Mouse (Mus musculus): Measurements from ENCODE around the gene Edil3. TPM values are rescaled to one million over a fixed set of nuclear protein-coding genes. Genes with fewer than 3 reads are reported as not detected.

The Edil3 gene
- polyA plus RNA-seq, 1 experiment from 2014 or later, result 1.1 TPM

DNA sequence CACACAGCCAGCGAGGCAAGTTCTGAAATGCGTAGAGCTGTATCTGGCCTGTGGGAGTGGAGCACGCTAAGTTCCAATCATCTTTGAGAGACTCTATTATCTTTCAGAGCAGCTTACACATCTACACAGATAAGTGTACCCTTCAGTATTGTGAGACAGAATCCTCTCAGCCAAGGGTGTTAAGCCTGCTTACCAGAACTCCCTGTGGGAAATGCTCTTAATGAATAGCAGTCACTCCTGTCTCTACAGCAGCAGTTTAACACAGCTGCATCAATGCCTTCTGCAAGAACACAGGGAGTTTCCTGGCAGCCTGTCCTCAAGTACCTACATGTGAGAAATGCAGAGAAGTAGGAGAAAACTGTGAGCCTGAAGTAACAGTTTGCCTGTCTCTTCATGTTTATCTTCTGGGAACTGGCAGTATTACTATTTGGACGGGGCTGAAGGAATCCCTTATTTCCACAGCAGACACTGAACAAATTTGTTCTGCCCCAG, 324.8 kb downstream of the Edil3 start:
- Histone ChIP-seq H3K4me2 (replicated peaks; ENCODE audit: low read depth) (no peak overlapping the region), H3K36me3 (ENCODE audit: control insufficient read depth, insufficient read depth, low read length) (no peaks in the 10 kb centered on the region), H3K27me3 (ENCODE audit: control insufficient read depth, insufficient read depth, low read length) (no peaks in the 10 kb centered on the region), H3K4me1 (replicated peaks; ENCODE audit: control insufficient read depth, insufficient read depth) (no peaks in the 10 kb centered on the region), H3K27ac (replicated peaks) (no peak overlapping the region), H3K9me3 (ENCODE audit: control insufficient read depth, low read length) (no peaks in the 10 kb centered on the region), H3K4me3 (ENCODE audit: low read depth, low read length) (no peak overlapping the region), H3K9ac (ENCODE audit: low read length) (no peak overlapping the region)
- DNase-seq (ENCODE audit: low spot score) (no peak), ATAC-seq (ENCODE audit: low FRiP score, low TSS enrichment) (no peak)
- no peak for TF ChIP-seq CTCF (IDR thresholded peaks at IDR 0.05; ENCODE audit: low read depth)
- TF ChIP-seq EP300 (optimal IDR thresholded peaks at IDR 0.05), result no peak
- 62% methylated on average over 4 of the region's 4 CpGs for WGBS

DNA sequence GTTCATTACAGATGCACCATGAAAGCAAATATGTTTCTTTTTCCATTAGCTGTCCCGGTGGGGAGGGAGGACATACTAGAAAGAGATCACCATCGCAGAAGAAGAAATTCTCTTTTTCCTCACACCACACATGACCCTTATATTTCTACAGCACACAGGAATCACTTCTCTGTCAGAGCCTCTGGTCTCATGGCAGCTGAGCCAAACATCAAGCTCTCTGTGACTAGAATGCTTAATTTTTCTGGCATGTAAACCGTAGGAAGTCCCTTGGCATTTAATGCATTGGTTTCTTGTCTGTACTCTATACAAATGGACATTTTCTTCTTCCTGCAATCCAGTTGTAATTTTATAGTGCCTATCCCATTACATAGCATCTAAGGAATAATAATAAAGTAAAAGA, 330.6 kb downstream of the Edil3 start:
- Histone ChIP-seq H3K4me3 (ENCODE audit: low read depth, low read length) (no peak overlapping the region), H3K9ac (ENCODE audit: low read length) (no peak overlapping the region)
- no peak for DNase-seq (ENCODE audit: low spot score)

DNA sequence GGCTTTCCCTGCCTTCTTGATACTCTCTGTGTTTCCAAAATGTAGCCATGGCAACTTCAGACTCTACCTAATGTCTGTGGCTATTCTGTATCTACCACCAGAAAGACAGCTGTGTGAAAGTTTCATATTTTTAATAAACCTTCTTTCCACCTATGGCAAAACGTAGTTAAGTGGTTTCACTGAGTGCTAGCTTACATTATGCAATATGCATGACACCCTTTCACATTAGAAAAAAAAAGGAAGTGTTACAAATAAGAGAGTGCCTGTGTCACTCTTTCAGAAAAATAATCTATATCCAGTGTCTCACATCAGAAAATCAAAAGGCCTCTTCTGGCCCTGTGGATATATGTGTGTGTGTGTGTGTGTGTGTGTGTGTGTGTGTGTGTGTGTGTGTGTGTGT, 346.7 kb downstream of the Edil3 start:
- Histone ChIP-seq H3K27me3 (ENCODE audit: control insufficient read depth, insufficient read depth, low read length) (no peaks in the 10 kb centered on the region), H3K4me2 (replicated peaks; ENCODE audit: low read depth) (no peak overlapping the region), H3K4me3 (ENCODE audit: low read depth, low read length) (no peak overlapping the region), H3K4me1 (replicated peaks; ENCODE audit: control insufficient read depth, insufficient read depth) (no peaks in the 10 kb centered on the region), H3K27ac (replicated peaks) (no peak overlapping the region), H3K9ac (ENCODE audit: low read length) (no peak overlapping the region), H3K36me3 (ENCODE audit: control insufficient read depth, insufficient read depth, low read length) (no peaks in the 10 kb centered on the region), H3K9me3 (ENCODE audit: control insufficient read depth, low read length) (no peaks in the 10 kb centered on the region)
- WGBS, result 78% methylated on average over 1 of the region's 1 CpGs
- ATAC-seq (ENCODE audit: low FRiP score, low TSS enrichment), result no peak
- TF ChIP-seq EP300 (optimal IDR thresholded peaks at IDR 0.05), result no peak
- DNase-seq (ENCODE audit: low spot score), result no peak

More for the DNA sequence above, 330.6 kb downstream of the Edil3 start:
- no peak overlapping the region for H3K4me2 ChIP-seq (replicated peaks; ENCODE audit: low read depth)
- H3K27me3 ChIP-seq (ENCODE audit: control insufficient read depth, insufficient read depth, low read length), result no peaks in the 10 kb centered on the region
- TF ChIP-seq EP300 (optimal IDR thresholded peaks at IDR 0.05) (no peak), CTCF (IDR thresholded peaks at IDR 0.05; ENCODE audit: low read depth) (no peak)
- H3K27ac ChIP-seq (replicated peaks), result no peak overlapping the region
- no peaks in the 10 kb centered on the region for H3K36me3 ChIP-seq (ENCODE audit: control insufficient read depth, insufficient read depth, low read length)
- no peaks in the 10 kb centered on the region for H3K9me3 ChIP-seq (ENCODE audit: control insufficient read depth, low read length)
- ATAC-seq (ENCODE audit: low FRiP score, low TSS enrichment), result no peak
- no peaks in the 10 kb centered on the region for H3K4me1 ChIP-seq (replicated peaks; ENCODE audit: control insufficient read depth, insufficient read depth)
- 81% methylated on average over 3 of the region's 3 CpGs for WGBS

DNA sequence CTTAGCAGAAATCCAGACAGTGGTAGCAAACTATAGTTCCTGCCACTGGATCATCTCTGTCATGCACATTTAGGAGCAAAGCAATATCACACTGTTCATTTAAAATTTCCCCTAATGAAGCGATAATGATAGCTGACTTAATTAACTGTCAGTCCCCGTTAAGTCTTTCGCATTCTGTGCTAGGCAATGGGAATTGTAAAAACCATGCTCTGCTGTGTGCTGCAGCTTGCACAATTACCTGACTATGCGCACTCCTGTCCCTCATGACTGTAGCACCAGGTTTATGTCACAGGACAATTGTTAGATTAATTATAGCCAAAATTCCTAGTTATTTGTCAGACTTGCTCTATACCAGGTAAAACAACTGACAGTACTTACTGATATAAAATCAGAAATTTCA, 348.8 kb downstream of the Edil3 start:
- H3K36me3 ChIP-seq (ENCODE audit: control insufficient read depth, insufficient read depth, low read length), result no peaks in the 10 kb centered on the region
- 98% methylated on average over 4 of the region's 4 CpGs for WGBS
- no peak overlapping the region for H3K27ac ChIP-seq (replicated peaks)

DNA sequence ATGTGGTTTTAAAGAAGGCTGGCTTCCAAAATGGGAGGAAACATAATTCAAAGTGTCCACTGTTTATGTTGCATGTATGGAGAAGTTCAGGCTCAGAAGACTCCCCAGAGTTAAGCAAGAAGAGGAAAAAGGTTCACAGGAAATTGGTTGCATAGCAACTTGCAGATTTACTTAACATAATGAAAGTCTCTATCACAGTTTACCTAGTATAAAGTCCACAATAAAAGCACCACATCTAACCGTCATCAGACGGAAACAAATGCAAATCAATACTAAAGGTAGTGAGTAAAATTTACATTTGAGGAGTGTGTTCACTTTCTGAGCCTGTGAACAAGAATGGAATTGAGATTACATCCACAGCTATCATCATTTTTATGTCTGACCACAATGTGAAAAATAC, 353.9 kb downstream of the Edil3 start:
- WGBS, result 34% methylated on average over 2 of the region's 2 CpGs
- ATAC-seq (ENCODE audit: low FRiP score, low TSS enrichment), result peak; percentile 56; the same call in 1 of the 2 replicates
- no peak for TF ChIP-seq CTCF (IDR thresholded peaks at IDR 0.05; ENCODE audit: low read depth)
- no peak for TF ChIP-seq EP300 (optimal IDR thresholded peaks at IDR 0.05)

More for the DNA sequence above, 348.8 kb downstream of the Edil3 start:
- Histone ChIP-seq H3K4me1 (replicated peaks; ENCODE audit: control insufficient read depth, insufficient read depth) (no peaks in the 10 kb centered on the region), H3K4me2 (replicated peaks; ENCODE audit: low read depth) (no peak overlapping the region), H3K27me3 (ENCODE audit: control insufficient read depth, insufficient read depth, low read length) (no peaks in the 10 kb centered on the region), H3K4me3 (ENCODE audit: low read depth, low read length) (no peak overlapping the region), H3K9ac (ENCODE audit: low read length) (no peak overlapping the region), H3K9me3 (ENCODE audit: control insufficient read depth, low read length) (no peaks in the 10 kb centered on the region)
- TF ChIP-seq EP300 (optimal IDR thresholded peaks at IDR 0.05), result no peak
- TF ChIP-seq CTCF (IDR thresholded peaks at IDR 0.05; ENCODE audit: low read depth), result no peak
- no peak for DNase-seq (ENCODE audit: low spot score)
- no peak for ATAC-seq (ENCODE audit: low FRiP score, low TSS enrichment)

DNA sequence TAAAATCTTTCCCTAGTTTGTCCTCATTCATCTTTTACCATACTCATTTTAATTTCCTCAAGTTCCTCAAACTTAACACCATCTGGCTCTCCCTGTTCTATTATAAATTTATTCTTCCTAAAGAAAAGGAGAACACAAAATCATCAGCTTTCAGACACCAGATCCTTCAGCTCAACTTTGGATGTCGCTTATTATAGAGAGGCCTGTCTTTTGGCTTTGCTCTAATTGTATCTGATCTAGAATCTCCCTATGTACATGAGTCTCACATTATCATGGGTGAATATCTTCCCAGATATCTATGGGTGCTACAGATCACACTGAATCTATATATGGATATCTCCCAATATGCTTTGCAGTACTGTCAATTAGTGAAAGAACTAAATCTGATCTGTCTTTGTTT, 367.8 kb downstream of the Edil3 start:
- Histone ChIP-seq H3K9ac (ENCODE audit: low read length) (no peak overlapping the region), H3K27me3 (ENCODE audit: control insufficient read depth, insufficient read depth, low read length) (no peaks in the 10 kb centered on the region), H3K36me3 (ENCODE audit: control insufficient read depth, insufficient read depth, low read length) (no peaks in the 10 kb centered on the region), H3K4me1 (replicated peaks; ENCODE audit: control insufficient read depth, insufficient read depth) (no peaks in the 10 kb centered on the region), H3K27ac (replicated peaks) (no peak overlapping the region), H3K4me3 (ENCODE audit: low read depth, low read length) (no peak overlapping the region), H3K4me2 (replicated peaks; ENCODE audit: low read depth) (no peak overlapping the region), H3K9me3 (ENCODE audit: control insufficient read depth, low read length) (no peaks in the 10 kb centered on the region)
- ATAC-seq (ENCODE audit: low FRiP score, low TSS enrichment) (no peak), DNase-seq (ENCODE audit: low spot score) (no peak)
- 83% methylated on average over 1 of the region's 1 CpGs for WGBS
- TF ChIP-seq CTCF (IDR thresholded peaks at IDR 0.05; ENCODE audit: low read depth), result no peak
- TF ChIP-seq EP300 (optimal IDR thresholded peaks at IDR 0.05), result no peak

More for the DNA sequence above, 353.9 kb downstream of the Edil3 start:
- H3K9me3 ChIP-seq (ENCODE audit: control insufficient read depth, low read length), result no peaks in the 10 kb centered on the region
- no peaks in the 10 kb centered on the region for H3K36me3 ChIP-seq (ENCODE audit: control insufficient read depth, insufficient read depth, low read length)
- H3K4me1 ChIP-seq (replicated peaks; ENCODE audit: control insufficient read depth, insufficient read depth), result no peaks in the 10 kb centered on the region
- no peaks in the 10 kb centered on the region for H3K27me3 ChIP-seq (ENCODE audit: control insufficient read depth, insufficient read depth, low read length)
- no peak for DNase-seq (ENCODE audit: low spot score)
- no peak overlapping the region for H3K27ac ChIP-seq (replicated peaks)
- H3K4me2 ChIP-seq (replicated peaks; ENCODE audit: low read depth), result no peak overlapping the region
- no peak overlapping the region for H3K9ac ChIP-seq (ENCODE audit: low read length)
- no peak overlapping the region for H3K4me3 ChIP-seq (ENCODE audit: low read depth, low read length)
